Mouse (Mus musculus): ENCODE measurements around the gene Foxn3.

The Foxn3 gene

DNA sequence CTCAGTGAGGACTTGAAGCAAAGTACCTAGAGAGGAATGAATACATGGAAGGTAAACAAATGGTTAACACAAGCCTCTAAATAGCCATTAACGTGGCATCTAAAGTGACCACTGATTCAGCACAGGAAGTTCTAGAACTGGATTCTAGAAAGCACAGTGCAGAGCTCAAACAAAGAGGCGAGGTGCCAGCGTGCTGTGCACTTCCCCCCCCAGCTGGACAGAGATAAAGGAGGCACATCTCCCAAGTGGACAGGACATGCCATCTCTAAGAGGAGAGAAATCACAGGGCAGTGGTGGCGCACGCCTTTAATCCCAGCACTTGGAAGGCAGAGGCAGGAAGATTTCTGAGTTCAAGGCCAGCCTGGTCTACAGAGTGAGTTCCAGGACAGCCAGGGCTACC is 173.0 kb downstream of the Foxn3 start:
- no peak for DNase-seq (ENCODE audit: extremely low read depth, low read depth)

DNA sequence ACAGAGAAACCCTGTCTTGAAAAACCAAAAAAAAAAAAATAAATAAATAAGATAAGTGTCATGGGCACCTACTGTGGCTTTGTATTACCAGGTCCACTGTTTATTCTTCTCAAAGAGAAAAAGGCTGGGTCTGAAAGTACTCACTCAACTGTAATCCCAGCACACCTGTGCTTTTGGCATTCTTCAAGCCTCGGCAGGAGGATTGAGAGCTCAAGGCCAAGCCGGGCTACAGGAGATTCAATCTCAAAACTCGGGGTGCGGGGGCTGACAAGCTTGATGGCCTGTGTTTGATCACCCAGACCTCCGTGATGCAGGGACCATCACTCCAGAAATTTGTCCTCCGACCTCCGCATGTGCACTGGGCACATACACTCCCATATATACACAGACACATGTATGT is 174.1 kb downstream of the Foxn3 start:
- no peak for DNase-seq (ENCODE audit: extremely low read depth, low read depth)

DNA sequence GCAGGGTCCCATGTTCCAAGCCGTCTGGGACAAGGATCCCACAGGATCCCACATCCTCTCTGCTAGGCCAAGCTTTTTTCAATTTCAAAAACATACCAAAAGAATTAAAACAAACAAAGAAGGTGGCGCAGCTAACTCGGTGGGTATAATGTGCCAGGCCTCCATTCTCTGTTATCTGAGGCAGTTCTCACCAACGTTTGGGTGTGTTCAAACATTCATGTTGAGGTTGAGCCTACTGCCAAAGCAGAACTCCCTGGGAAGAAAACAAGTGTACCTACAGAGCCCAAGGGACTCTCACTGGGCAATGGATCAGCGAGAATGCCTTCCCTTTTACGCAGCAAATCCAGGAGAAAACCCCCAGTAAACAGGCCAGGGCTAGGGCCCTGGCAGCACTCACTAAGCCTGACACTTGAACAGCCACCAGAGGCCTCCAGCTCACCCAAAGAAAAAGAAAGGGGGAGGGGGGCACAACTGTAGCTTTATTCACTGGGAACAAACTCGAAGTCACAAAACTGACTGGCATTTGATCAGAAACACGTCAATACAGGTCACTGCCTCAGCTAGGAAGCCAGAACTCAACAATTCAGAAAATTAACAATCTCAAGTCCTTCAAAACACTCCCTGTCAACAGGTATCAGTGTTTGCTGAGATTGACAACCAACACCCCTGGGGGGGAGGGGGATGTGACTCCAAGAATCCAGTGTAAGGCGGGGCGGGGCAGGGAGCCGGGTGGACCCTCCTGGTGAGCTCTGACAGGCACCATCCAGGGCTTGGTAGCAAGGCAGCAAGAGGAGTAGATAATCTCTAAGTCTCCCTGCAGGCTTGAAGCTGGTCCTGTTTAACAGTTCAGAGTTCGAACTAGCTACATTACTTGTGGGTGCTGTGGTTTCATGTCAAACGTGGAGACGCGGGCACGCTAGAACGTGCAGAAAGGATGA is 177.2 kb downstream of the Foxn3 start:
- DNase-seq (ENCODE audit: extremely low read depth, low read depth) = no peak

DNA sequence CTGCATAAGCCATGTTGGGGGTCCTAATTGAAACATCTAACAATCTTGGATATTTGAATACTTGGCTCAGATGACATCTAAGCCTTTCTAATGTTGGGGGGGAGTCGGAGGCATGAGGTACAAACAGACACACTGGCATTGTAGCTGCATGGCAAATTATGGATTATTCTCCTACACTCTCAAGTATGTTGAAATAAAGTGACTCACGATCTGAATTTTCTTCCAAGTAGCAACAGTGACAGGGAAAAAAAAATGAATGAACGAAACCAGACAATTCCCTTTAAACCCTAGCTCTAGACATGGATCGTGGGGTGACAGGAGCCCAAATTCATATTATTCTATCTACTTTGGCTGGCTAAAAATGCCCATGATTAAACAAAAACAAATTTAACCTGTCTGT is 178.3 kb downstream of the Foxn3 start:
- DNase-seq (ENCODE audit: extremely low read depth, low read depth) = no peak

DNA sequence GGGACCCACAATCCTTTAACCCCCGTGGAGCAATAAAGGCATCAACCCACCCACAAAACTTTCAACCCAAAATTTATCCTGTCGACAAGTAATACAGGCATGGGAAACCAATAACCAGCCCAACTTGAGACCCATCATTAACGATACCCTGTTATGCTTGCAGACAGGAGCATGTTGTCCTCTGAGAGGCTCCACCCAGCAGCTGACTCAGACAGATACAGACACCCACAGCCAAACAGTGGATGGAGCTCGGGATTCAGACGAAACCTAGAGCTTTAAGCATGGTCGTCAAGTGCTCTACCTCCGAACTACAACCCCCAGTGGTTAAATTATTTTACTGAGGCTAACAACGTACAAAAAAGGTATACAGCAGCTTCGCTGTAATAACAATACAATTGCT is 182.1 kb downstream of the Foxn3 start:
- DNase-seq (ENCODE audit: extremely low read depth, low read depth) = no peak

DNA sequence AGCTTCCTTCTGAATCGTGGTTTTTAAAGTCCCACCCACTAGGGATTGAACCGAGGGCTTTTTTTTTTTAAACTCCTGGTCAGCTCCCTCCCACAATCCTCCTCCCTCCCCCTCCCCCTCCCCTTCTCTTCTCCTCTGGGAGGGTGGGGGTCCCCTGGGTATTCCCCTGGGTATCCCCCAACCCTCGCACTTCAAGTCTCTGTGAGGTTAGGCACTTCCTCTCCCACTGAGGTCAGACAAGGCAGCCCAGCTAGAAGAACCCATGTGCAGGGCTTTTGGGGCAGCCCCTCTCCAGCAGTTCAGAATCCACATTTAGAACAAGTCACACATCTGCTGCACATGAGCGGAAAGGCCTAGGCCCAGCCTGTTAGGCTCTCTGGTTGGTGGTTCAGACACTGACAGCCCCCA is 182.5 kb downstream of the Foxn3 start:
- DNase-seq (ENCODE audit: extremely low read depth, low read depth) = no peak

GRCm38 (mm10) chr12:99380124-99380523 is 183.3 kb downstream of the Foxn3 start:
- DNase-seq (ENCODE audit: extremely low read depth, low read depth) = no peak

GRCm38 (mm10) chr12:99378284-99378683 is 185.1 kb downstream of the Foxn3 start:
- no peak for DNase-seq (ENCODE audit: extremely low read depth, low read depth)

DNA sequence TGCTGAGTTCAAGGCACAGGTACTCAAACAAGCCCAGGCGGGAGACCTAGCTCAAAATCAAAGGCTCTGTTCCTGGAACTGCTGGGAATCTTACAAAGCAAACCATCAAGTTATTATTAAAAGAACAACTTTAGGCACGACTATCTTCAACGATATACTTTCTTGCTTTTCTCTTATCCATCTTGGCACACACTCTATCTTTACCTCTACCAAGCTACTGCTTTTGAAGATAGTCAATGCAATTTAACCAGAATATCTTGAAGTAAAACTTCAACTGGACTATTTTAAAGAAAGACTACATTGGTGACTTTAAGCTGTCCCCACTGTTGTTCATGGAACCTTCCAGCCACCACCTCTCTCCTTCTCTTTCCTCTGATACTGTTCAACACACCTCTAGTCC is 185.7 kb downstream of the Foxn3 start:
- no peak for DNase-seq (ENCODE audit: extremely low read depth, low read depth)

DNA sequence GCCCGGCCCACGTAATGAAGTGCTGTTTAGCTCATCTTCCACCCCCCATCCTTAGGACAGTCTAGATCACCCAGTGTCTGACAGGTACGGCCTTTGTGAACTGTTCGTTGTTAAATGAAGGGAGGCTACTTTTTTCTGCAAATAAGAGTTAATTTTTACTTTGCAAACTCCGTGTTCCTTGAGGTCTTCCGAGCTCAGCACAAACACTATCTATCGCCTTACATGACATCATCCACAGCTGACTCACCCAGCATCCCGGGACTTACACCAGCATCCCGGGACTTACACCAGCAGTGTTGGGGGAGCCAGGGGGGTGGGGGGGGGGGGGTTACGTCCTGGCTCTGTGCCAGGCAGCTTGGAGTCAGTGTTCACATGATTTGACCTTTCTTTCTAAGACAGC is 186.3 kb downstream of the Foxn3 start:
- no peak for DNase-seq (ENCODE audit: extremely low read depth, low read depth)

DNA sequence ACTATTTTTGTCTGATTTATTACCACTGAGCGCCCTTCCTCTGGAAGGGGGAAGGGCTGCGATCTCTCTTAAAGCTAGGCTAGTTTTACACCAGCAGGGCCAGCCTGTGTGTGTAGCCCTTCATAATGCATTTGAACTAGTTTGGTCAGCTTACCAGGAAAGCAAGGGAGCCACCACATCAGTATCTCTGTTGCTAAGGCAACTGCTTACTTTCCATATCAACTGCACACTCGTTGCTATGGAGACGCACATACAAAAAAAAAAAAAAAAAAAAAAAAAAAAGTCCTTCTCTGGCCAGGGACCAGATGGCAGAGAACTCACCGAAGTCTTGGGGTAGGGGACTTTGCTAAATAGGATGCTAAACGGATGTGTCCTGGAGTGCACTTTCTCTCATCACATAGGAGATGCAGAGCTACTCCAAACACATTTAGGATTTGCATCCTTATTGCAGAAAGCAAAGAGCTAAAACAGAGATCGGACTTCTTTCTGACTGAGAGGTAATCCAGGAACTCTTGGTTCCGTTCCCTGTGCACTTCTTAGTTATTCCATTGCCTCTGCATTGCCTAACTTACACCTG is 187.4 kb downstream of the Foxn3 start:
- no peak for DNase-seq (ENCODE audit: extremely low read depth, low read depth)

DNA sequence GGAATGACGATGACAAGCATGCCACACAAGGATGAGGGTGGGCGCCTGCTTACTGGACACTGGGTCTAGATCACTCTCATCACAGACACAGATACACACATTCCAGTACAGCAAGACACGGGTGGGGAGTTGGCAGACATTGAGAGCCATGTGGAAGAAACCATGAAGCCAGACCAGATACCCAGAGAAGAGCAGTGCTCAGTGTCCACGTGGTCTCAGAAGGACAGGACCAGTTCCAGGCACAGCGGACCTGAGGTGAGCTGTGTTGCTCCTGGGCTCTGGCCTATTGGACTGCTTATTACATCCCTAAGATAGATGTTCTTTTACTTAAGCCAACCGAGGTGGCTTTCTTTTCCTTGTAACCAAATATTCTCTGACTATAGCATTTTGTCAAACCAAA is 188.0 kb downstream of the Foxn3 start:
- DNase-seq (ENCODE audit: extremely low read depth, low read depth) = no peak

DNA sequence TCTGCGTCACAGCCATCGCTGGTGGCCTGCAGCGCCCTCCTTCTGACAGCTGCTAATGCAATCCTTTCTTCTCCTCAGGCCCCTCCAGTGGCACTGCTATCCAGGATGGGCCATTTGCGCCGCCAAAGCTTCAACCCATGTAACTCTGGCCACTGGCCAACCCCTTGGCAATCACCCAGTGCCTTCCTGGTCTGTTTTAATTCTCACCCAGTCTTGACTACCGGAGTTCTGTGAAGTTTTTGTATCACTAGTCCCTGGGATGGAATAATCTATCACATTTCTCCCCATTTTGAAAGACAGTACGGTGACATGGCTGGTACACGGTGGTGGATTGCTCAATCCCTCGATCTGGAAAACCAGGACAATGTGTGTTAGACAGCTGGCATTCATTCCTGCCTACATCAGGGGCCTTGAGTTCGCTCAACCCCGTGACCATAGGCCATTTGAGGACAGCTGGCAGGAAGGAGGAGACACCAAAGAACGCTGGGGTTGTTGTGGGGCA is 189.2 kb downstream of the Foxn3 start:
- no peak for DNase-seq (ENCODE audit: extremely low read depth, low read depth)

GRCm38 (mm10) chr12:99373584-99373983 is 189.8 kb downstream of the Foxn3 start:
- no peak for DNase-seq (ENCODE audit: extremely low read depth, low read depth)

DNA sequence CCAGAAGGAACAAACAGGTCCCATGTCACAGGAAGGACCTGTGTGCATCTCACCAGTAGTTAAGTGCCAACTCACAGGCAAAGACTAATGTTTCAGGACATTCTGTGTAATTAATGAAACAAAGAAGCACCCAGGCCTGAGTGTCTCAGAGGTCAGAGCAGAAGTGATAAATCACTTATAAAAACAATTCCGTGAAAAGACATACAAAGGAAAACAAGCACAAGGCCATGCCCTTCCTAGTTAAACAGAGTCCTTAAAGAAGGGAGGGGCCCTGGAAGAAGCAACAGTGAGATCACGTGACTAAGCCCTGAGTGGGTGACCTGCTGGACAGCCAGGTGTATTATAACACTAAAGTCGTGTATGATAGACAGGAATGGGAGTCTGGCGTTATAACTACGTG is 191.9 kb downstream of the Foxn3 start:
- no peak for DNase-seq (ENCODE audit: extremely low read depth, low read depth)

GRCm38 (mm10) chr12:99368251-99368650 is 195.1 kb downstream of the Foxn3 start:
- no peak for DNase-seq (ENCODE audit: extremely low read depth, low read depth)

GRCm38 (mm10) chr12:99365999-99366398 is 197.4 kb downstream of the Foxn3 start:
- no peak for DNase-seq (ENCODE audit: extremely low read depth, low read depth)

DNA sequence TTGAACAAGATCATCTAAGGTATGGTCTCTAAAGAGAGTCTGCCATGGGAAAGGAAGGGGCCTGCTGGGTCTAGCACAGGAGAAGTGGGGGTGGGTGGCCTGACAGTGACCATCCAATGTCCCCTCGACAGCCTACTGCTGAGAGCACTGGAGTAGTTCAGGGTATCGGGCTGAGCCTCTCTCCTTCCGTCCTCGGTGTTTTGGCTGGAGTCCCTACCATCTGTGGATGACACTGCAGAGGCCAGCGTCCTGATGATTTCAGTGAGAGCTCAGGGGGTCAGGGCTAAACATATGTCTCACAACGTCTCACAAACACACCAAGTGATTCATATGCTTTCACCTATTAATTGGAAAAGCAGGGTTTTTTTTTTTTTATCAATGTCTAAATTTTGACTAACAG is 199.2 kb downstream of the Foxn3 start:
- no peak for DNase-seq (ENCODE audit: extremely low read depth, low read depth)

GRCm38 (mm10) chr12:99363024-99363423 is 200.4 kb downstream of the Foxn3 start:
- DNase-seq (ENCODE audit: extremely low read depth, low read depth) = no peak

GRCm38 (mm10) chr12:99361752-99362132 is 201.6 kb downstream of the Foxn3 start:
- no peak for DNase-seq (ENCODE audit: extremely low read depth, low read depth)

- no peak for DNase-seq (ENCODE audit: extremely low read depth, low read depth)
Observed at GRCm38 (mm10) chr12:99360958-99361751, 202.2 kb downstream of the Foxn3 start.

- no peak for DNase-seq (ENCODE audit: extremely low read depth, low read depth)
Observed at GRCm38 (mm10) chr12:99358698-99359097, 204.7 kb downstream of the Foxn3 start.

Data from MEL-GATA-1-ER (cell line).